Mouse (Mus musculus) kidney, postnatal 4 days (tissue): Measurements from ENCODE around the gene Slc16a11.

Experiments used
- DNase-seq, 2 experiments: peaks; one replicate each; pipeline ENCODE4 v3.0.0; 2021; ENCODE audit warnings: mixed read lengths in 2 of 2

The Slc16a11 gene

DNA sequence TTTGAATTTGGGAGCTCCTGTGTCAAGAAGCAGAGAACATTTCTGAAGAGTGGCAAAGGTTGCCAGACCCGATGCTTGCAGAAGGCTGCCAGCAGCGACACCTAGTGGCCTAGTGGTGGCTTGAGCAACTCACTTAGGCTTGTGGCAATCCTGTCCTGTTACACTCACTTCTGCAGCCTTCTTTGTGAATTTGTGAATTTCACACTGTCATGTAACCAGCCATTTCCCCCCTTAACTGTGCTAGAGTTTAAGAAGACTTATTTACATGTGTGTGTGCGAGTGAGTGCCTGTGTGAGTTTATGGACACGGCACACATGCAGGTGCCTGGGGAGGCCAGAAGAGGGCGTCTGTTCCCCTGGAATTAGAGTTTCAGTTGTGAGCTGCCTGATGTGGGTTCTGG, 10.9 kb upstream of the Slc16a11 start:
- DNase-seq = peak; percentile 94 to 95

DNA sequence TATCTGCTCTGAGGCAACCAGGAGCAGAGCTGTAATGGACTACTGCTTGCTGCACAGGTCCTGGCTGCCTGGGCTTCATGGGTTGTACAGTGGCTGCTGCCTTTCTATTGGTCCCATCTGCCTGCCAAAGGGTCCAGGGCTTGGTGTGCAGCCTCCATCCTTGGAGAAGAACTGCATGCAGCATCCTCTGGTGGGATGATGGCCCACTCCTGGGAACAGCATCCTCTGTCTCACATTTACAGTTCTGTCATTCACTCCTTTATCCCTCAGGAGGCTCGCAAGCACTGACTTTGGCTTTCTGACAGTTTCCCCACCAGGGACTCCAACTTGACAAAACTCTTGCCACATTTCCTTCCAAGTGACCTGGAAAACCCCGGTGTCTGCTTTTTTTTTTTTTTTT, 5.8 kb upstream of the Slc16a11 start:
- DNase-seq = no peak

DNA sequence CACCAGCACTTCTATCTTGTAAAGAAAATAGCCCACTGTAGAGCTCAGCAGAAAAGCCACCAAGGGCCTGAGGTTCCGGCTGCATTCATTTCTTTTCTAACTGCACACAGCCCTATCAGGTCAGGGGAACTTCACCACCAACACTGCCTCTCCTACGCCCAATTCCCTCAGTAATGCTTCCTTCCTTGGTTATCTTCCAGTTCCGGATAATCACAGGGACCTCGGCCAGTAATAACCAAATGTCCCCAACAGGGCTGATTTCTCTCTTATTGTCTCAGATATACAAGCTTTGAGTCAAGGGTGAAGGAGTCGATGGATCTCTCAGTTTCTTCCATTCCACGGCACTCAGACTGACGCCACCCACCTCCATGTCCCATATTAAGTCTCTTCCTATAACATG, 5.3 kb upstream of the Slc16a11 start:
- DNase-seq = no peak

DNA sequence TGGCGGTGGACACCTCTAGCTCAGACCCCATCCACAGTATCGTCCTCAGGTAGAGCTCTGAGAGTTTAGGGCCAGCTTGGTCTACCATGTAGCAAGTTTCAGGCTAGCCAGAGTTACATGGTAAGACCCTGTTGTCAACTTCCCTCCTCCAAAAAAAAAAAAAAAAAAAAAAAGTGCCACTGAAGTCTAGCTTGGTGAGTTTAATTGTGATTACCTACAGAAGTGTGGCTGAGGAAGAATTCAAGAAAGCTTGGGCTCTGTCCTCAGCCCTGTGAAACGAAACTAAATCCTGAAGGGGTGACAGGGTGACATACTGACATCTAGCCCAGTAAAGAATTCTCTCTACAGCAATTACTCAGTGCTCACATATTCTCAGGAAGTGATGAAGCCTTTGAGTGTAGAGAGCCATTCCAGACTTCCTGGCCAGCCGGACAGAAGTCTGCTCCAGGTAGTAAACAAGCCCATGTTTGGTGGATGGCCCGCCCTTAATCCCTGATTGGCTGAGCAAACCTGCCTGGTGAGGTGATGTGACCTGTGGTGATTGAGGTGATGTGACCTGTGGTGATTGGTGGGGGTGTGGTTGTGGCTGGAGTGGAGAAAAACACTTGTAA, 3.7 kb upstream of the Slc16a11 start:
- DNase-seq = no peak

DNA sequence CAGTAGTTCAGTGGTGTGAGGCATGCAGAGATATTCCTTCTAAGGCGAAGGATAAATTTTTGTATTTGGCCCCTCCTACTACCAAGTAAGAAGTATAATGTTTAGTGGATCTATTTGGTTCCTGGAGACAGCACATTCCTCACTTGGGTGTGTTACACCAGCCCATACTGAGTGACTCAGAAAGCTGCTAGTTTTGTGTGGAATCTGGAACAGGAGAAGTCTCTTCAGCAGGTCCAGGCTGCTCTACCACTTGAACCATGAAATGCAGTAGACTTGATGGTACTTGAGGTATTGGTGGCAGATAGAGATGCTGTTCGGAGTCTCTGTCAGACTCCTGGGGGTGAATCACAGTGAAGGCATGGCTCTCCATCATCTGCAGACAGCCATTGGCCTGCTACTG, 1.9 kb upstream of the Slc16a11 start:
- no peak for DNase-seq

DNA sequence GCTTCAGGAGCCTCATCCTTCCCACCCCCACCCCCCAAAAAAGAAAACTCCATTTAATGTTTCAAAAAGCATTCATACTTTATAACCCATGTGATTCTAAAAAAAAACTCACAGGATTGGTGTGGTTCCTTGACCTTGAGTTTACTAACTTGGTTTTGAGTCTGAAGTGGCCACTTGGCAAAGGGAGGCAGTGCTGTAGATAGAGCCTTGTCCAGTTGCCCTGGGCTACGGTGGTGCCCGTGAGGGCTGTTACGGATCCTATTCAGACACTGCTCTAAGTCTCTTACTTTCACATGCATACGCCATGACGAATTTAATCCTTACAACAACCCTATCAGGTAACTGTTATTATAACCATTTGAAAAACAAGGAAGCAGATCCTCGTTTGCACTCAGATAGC, 580 bp upstream of the Slc16a11 start:
- no peak for DNase-seq

DNA sequence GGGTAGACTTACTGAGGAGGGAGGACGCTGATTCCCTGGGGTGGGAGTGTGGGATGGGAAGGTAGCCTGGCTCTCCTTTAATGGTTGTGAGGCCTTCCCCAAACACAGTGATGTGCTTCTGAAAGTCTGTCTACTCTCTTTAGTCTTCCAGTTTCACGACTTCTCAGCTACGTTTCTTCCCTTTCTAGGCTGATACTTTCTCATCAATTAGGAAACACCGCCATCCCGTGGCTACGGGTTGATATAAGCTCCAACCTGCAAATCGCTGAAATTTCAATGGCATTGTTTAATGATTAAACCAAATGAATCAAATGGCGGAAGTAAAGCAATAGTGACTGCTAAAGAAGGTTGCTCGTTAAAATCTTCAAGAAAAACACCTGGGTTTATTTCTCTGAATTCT, 344 bp downstream of the Slc16a11 start:
- peak; percentile 84 to 88 for DNase-seq

DNA sequence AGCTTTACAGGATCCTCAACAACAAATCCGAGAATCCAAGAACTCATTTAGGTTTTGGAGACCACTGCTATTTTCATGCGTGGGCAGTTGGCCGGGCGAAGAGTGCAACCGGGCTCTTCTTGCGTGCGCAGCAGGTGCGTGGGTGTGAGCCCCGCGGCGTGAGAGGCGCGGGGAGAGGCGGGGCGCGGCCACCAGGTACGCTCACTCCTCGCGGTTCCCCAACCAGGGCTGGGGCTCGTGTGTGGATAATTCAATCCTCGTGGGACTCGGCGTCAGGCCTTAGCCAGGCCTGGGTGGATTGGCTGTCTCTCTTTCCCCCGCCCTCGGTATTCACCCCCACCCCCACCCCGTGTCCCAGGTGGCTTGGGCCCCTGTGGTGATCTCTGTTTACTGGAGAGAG, 1.2 kb downstream of the Slc16a11 start:
- DNase-seq = peak in 1 of 2 experiments; percentile 47

DNA sequence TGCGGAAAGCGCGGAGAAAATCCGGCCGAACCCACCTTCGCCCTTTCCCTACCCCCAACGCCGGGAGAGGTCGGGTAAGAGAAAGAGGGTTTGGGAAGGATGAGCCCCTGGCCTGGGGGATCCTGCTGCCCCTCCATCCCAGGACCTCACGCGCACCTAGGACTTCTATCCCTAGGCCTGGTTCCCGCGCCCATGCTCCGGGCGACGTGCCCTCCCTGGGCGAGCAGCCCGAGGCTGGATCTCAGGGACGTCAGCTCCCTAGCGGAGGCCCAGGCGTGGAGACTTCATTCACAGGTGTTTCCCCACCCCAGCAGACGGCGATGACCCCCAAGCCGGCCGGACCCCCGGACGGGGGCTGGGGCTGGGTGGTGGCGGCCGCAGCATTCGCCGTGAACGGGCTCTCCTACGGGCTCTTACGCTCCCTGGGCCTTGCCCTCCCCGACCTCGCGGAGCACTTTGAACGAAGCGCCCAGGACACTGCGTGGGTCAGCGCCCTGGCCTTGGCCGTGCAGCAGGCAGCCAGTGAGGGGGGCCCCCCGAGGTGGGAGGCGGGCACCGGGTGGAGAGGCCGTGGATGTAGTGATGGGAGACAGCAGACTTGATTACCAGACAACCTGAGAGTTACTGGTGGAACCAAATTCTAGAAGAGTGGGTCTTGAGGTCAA, 1.8 kb downstream of the Slc16a11 start:
- peak; percentile 51 to 70 for DNase-seq

DNA sequence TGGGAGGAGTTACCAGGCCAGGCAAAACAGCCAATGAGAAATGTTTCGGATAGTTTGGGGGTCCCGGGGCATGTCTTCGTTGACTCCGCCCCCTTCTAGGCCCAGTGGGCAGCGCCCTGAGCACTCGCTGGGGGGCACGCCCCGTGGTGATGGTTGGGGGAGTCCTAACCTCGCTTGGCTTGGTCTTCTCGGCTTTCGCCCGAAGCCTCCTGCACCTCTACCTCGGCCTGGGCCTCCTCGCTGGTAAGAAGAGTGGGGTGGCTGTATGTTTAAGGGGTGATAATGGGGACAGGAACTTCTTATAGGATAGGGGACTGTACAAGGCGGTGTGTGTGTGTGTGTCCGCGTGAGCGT, 2.3 kb downstream of the Slc16a11 start:
- DNase-seq = peak in 1 of 2 experiments; percentile 51

DNA sequence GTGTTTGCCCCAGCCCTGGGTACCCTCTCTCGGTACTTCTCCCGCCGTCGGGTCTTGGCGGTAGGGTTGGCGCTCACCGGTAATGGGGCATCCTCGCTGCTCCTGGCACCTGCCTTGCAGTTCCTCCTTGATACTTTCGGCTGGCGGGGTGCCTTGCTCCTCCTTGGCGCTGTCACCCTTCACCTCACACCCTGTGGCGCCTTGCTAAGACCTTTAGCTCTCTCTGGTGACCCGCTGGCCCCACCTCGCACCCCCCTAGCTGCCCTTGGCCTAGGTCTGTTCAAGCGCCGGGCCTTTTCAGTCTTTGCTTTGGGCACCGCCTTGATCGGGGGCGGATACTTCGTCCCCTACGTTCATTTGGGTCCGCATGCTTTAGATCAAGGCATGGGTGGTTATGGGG, 2.7 kb downstream of the Slc16a11 start:
- DNase-seq = peak in 1 of 2 experiments; percentile 43

DNA sequence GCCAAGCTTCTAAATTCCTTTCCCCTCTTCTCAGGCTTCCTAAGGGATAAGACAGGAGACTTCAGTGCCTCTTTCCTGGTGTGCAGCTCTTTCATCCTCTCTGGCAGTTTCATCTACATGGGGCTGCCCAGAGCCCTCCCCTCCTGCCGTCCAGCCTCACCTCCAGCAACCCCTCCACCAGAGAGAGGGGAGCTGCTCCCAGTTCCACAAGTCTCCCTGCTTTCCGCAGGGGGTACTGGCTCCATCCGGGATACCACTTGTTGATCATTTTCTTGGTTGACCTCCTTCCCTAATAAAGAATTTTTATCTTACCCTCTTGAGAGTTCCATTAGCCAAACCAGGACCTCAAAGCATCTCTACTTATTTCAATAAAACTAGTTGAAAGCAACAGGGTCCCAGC, 3.6 kb downstream of the Slc16a11 start:
- no peak for DNase-seq

DNA sequence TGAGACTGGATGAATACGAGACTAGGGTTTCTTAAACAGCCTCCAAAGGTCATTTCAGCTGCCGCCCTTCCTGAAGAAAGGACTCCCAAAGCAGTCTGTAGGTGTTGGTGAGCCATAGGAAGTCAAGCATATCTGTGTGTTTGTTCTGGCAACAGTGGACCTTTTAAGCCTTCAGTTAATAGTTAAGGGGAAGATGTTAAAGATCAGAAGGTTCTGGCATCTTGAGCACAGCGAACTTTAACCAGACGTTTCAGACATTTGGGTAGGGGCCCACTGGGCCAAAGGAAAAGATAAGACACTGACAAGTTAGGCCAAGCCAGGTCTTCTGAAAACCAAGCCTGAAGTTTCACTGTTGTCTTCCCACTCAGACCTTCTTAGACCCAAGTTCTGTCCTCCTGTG, 5.5 kb downstream of the Slc16a11 start:
- DNase-seq = no peak

DNA sequence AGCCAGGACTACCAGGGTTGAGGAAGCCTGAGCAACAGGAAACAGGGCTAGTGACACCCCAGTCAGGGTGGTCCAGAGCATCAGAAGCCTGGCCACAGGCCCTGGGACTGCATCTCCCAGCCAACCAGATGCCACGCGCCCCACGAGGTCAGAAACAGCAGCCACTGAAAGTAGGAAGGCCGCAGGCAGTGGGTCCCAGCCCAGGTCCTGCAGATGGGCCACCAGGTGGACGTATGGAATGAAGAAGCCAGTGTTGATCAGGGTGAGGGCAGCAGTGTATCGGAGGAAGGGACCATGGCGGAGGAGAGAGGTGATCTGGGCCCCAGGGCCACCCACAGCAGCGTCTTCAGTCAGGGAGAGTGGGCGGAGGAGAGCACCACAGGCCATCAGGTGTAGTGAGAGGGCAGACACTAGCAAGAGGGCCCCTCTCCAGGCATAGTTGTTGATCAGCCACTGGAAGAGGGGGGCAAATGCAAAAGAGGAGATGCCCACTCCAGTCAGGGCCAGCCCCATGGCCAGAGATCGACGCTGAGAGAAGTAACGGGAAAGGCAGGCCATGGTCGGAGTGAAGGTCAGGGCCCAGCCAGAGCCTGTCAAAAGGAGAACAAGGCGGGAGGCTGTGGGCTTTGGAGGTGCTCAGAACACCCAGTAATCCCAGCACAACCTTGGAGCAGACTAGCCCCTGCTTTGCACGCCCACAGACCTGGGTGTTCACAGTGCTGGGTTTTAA, 6.4 kb downstream of the Slc16a11 start:
- DNase-seq = no peak

DNA sequence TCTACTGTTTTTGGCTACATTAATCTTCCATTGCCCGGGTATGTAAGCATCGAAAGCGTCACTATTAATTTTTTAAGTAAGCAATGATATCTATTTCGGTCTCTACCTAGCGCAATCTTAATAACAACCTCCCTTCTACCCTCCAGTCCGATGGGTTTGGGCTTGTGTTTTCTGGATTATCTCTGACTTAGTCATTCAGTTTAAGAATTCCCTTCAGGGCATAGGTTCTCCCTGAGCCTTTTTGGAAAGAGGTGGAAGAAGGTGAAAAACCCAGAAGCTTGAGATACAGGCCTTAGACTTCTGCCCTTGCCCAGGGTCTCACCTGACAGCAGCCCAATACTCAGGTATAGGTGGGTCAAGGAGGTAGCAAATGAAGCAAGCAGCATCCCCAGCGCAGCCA, 7.3 kb downstream of the Slc16a11 start:
- no peak for DNase-seq

DNA sequence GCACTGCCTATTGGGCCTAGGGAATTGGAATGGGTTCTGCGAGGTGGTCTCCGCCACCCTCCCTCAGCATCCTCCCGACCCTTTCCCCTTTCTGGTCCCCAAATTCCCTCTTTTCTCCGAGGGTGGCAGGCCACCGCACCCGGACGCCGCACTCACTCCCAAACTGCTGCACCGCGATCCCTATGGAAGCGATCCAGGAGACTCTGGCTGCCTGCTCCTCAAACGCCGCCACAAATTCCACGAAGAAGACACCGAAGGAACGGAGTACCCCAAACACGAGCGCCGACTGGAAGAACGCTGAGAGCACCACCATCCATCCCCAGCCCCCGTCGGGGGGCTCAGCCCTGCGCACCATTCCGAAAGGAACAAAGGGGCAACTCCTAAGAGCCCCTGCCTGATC, 7.8 kb downstream of the Slc16a11 start:
- DNase-seq = no peak

DNA sequence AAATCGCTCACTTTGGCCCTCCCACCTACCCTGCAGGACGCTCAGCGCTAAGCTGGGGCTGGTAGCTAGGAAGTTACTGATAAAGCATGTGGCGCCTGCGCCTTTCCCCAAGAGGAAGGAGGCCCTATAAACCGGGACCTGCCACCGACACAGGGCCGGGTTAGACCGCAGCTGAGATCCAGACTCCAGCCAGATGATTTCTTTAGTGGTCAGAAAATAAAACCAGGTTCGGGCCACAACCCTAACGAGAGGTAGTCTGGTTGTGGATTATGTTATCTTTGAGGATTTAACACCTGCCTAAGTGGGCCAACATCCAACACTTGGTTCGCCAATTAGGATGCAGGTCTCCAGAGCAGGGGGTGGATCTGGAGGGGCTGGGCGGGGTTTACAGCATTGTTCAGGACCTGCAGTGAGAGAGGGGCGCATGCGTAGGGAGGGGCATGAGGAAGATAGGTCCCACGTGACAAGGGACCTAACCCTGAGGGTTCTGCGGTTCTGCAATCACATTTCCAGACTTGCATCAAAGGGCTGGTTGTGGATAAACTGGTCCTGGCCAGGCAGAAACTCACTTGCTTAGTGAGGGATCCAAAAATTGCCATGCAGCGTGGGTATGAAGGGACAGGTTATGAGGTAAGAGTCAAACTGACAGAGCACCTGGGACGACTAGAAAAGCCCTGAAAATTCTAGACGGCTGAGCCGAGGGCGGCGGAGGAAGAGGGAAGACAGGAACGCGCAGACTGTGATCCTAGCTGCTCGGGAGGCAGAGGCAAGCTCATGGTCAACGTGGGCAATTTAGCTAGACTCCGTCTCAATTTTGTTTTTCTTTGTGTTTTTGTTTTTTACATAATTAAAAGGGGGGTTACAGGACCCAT, 8.4 kb downstream of the Slc16a11 start, which contains the start of gene Slc16a13:
Gene Slc16a13 (minus strand): TSS at position 334 of the 872 bp plus-strand sequence.
- DNase-seq = peak; percentile 94 to 97

DNA sequence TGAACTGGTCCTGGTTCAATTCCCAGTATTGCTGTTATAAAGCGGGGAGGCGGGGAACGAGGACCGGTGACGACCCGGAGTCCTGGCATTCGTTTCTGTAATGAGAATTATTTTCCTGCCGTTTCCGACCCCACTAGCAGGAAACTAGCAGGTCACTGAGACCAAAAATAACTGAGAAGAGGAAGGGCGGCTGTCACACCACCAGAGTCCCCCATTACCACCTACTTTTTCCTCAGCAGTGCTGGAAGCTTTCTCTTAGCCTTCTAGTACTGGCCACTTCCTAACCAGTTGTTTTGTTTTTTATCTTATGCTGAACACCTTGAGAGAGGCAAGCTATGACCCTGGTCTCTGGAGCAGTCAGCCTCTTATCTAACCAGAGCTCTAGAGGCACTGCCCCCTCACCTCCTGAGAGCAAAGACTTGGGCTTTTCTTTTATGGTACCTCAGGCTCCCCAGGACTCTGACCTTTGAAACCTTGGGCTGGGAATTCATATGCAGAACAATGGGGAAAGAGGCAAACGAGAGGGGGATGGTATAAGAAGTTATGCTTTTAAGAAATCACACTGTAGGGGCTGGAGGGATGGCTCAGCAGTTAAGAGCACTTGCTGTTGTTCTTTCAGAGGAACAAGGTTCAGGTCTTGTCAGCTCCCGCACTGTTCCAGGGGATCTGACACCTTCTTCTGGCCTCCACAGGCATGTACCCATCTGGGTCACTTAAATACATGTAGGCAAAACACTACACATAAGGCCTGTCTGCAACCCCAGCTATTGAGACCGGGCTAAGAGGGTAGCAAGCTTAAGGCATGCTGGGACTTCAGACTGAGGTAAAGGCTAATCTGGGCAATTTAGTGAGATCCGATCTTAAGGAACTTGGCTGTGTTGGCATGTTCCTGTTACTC, 9.3 kb downstream of the Slc16a11 start:
- DNase-seq = peak in 1 of 2 experiments; percentile 47

DNA sequence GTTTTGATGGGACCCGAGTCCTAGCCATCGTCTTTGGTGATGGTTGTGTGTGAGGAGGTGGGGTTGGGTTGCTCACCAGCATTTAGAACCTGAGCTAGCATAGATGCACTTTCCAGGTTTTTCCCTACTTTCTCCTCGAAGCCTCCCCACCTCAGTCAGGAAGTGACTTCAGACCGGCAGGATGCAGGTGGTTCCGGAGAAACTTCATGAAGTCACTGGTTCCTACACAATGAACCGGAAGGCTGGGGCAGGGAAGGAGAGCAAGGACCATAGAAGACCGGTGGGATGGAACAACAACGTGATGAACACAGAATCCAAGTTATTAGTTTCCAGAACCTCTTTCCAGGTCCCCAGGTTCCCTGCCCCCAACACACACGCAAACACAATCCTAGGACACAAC, 11.2 kb downstream of the Slc16a11 start:
- DNase-seq = peak; percentile 37 to 60

DNA sequence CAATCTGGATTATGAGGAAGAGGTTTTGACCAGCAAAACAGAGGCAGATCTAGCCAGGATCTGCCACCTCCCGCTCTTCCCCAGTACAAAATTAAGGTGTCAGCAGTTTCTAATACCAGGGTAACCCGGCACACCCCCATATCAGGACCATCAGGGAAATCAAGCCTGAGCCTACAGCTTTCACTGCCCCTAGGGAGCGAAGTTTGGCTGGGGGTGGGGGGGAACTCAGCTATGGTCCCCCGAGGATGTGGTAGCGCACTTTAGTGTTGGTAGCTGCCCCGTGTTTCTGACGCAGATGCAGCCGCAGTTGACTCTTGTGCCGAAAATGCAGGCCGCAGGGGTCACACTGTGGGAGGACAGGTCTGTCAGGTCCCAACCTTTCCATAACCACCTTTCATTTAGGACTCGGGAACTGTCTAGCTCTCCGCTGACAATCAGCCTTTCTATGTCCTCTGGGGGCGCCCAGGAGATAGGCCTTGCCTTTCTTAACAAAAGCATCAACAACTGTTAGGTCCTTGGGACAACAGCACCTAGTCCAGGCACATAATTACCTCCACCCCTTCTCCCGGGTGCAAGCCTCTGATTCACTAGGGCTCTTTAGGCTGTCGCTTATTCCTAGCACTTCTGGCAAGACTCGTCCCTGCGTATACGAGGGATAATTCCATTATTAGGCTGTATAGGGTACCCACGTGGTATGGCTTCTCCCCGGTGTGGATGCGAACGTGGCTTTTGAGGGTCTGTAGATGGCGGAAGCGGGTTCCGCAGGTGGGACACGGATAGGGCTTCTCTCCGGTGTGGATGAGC, 13.4 kb downstream of the Slc16a11 start:
- peak in 1 of 2 experiments; percentile 46 for DNase-seq

DNA sequence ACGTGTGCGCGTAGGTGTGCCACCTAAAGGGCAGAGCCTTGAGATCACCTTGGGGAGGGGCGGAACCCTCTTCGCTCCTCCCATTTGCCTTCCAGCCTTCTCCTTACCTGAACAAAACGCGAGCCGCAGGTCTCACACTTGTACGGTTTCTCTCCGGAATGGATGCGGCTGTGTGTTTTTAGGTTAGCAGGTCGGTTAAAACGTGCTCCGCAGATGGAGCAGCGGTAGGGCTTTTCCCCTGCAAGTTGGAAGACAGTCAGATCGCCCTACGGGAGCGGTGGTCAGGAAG, 14.0 kb downstream of the Slc16a11 start:
- DNase-seq = peak in 1 of 2 experiments; percentile 47
